Mouse (Mus musculus) stomach, postnatal 0 days (tissue): ENCODE results near the gene Cyb561. TPM values are rescaled to one million over a fixed set of nuclear protein-coding genes. Genes with fewer than 3 reads are reported as not detected.

Experiments used
- ATAC-seq: fragments of 200-750 bp; cut with Nextera tagmentation; 2 replicates; pipeline ENCODE4 v1.8.0; 2017; ENCODE audit not compliant: low FRiP score, low TSS enrichment
- DNase-seq: peaks from one replicate; pipeline ENCODE4 v3.0.0-alpha.2; 2016; ENCODE audit warnings: low spot score
- H3K27ac ChIP-seq: fragments of 300-500 bp; sonication (generic); replicated peaks from 2 replicates; pipeline ENCODE4 v1.5.1; 2014; ENCODE audit warnings: mild to moderate bottlenecking, control low read depth
- H3K27me3 ChIP-seq: fragments of 300-500 bp; sonication (generic); 2 replicates; pipeline ENCODE4 v1.6.1; 2014; ENCODE audit warnings: low read length; ENCODE audit not compliant: control insufficient read depth, insufficient read depth
- H3K36me3 ChIP-seq: fragments of 300-500 bp; sonication (generic); 2 replicates; pipeline ENCODE4 v1.6.1; 2014; ENCODE audit warnings: low read length, mixed read lengths; ENCODE audit not compliant: control insufficient read depth, insufficient read depth
- H3K4me1 ChIP-seq: fragments of 300-500 bp; sonication (generic); replicated peaks from 2 replicates; pipeline ENCODE4 v1.6.1; 2014; ENCODE audit warnings: antibody characterized with exemption; ENCODE audit not compliant: control insufficient read depth, insufficient read depth
- H3K4me2 ChIP-seq: fragments of 300-500 bp; sonication (generic); replicated peaks from 2 replicates; pipeline ENCODE4 v1.6.1; 2014; ENCODE audit warnings: low read depth, mild to moderate bottlenecking, control low read depth, moderate library complexity
- H3K4me3 ChIP-seq: fragments of 300-500 bp; sonication (generic); 2 replicates; pipeline ENCODE4 v1.5.1; 2014; ENCODE audit warnings: low read depth, low read length, control low read depth
- H3K9ac ChIP-seq: fragments of 300-500 bp; sonication (generic); 2 replicates; pipeline ENCODE4 v1.6.1; 2014; ENCODE audit warnings: mild to moderate bottlenecking, low read length, control low read depth, mixed read lengths
- H3K9me3 ChIP-seq: fragments of 300-500 bp; sonication (generic); 2 replicates; pipeline ENCODE4 v1.6.1; 2016; ENCODE audit warnings: low read length; ENCODE audit not compliant: control insufficient read depth
- CTCF ChIP-seq: IDR thresholded peaks from 2 replicates; pipeline ENCODE4 v1.5.1; 2016; ENCODE audit warnings: antibody characterized with exemption, low read depth, mild to moderate bottlenecking, moderate library complexity
- EP300 ChIP-seq: optimal IDR thresholded peaks from 2 replicates; pipeline ENCODE3; 2016; ENCODE audit warnings: antibody characterized with exemption
- WGBS: fragments of 180-500 bp; shearing (Covaris S2); extraction: QIAGEN DNeasy Blood & Tissue Kit; methylation state at CpG from one replicate; pipeline ENCODE4 v1.1.7; 2014; 5-methylcytosine and 5-hydroxymethylcytosine counted together
- polyA plus RNA-seq: library from polyadenylated mRNA; unstranded; fragments of >200 nt; fragmentation: Nextera tagmentation; extraction: Ambion mirVana; gene quantifications from 2 replicates; pipeline ENCODE4 v1.2.1, GENCODE M21; 2015

Gene Cyb561
- polyA plus RNA-seq, 1 experiment from 2014 or later = 56.1 TPM

- Histone ChIP-seq H3K27me3 (no peaks in the 10 kb centered on the region), H3K9me3 (no peaks in the 10 kb centered on the region), H3K27ac (no peak overlapping the region), H3K4me2 (no peak overlapping the region), H3K4me3 (no peak overlapping the region), H3K9ac (no peak overlapping the region), H3K36me3 (peaks cover 17% of the 10 kb centered on the region), H3K4me1 (no peaks in the 10 kb centered on the region)
- ATAC-seq (no peak), DNase-seq (no peak)
- WGBS = 90% methylated on average over 20 of the region's 20 CpGs
- TF ChIP-seq CTCF = no peak
- no peak for TF ChIP-seq EP300
Measured at GRCm38 (mm10) chr11:105922769-105923663, 30.1 kb downstream of the Cyb561 start.

- WGBS = 86% methylated on average over 5 of the region's 5 CpGs
- DNase-seq = no peak
- peaks cover 17% of the 10 kb centered on the region for H3K36me3 ChIP-seq
Measured at GRCm38 (mm10) chr11:105921275-105921674, 31.9 kb downstream of the Cyb561 start.

GRCm38 (mm10) chr11:105920836-105921235 lies 32.3 kb downstream of the Cyb561 start:
- no peaks in the 10 kb centered on the region for H3K9me3 ChIP-seq
- no peak overlapping the region for H3K9ac ChIP-seq
- H3K27me3 ChIP-seq = no peaks in the 10 kb centered on the region
- WGBS = 95% methylated on average over 2 of the region's 2 CpGs
- H3K4me3 ChIP-seq = no peak overlapping the region
- peaks cover 17% of the 10 kb centered on the region for H3K36me3 ChIP-seq
- no peak for ATAC-seq
- no peaks in the 10 kb centered on the region for H3K4me1 ChIP-seq
- TF ChIP-seq EP300 = no peak
- no peak for TF ChIP-seq CTCF
- DNase-seq = no peak
- no peak overlapping the region for H3K4me2 ChIP-seq
- H3K27ac ChIP-seq = no peak overlapping the region

More at GRCm38 (mm10) chr11:105921275-105921674, 31.9 kb downstream of the Cyb561 start:
- Histone ChIP-seq H3K4me2 (no peak overlapping the region), H3K27ac (no peak overlapping the region), H3K4me3 (no peak overlapping the region), H3K27me3 (no peaks in the 10 kb centered on the region), H3K9ac (no peak overlapping the region), H3K9me3 (no peaks in the 10 kb centered on the region), H3K4me1 (no peaks in the 10 kb centered on the region)
- ATAC-seq = no peak
- TF ChIP-seq EP300 = no peak
- no peak for TF ChIP-seq CTCF

- DNase-seq (no peak), ATAC-seq (no peak)
- no peaks in the 10 kb centered on the region for H3K9me3 ChIP-seq
- H3K4me1 ChIP-seq = no peaks in the 10 kb centered on the region
- no peak overlapping the region for H3K9ac ChIP-seq
- no peak overlapping the region for H3K27ac ChIP-seq
- H3K4me3 ChIP-seq = no peak overlapping the region
- H3K36me3 ChIP-seq = peaks cover 17% of the 10 kb centered on the region
- TF ChIP-seq EP300 = no peak
- no peak for TF ChIP-seq CTCF
- H3K27me3 ChIP-seq = no peaks in the 10 kb centered on the region
- 73% methylated on average over 3 of the region's 3 CpGs for WGBS
- H3K4me2 ChIP-seq = no peak overlapping the region
Measured at GRCm38 (mm10) chr11:105920098-105920785, 32.9 kb downstream of the Cyb561 start.

GRCm38 (mm10) chr11:105913580-105913979 lies 39.6 kb downstream of the Cyb561 start:
- H3K4me1 ChIP-seq = no peaks in the 10 kb centered on the region
- no peak overlapping the region for H3K4me3 ChIP-seq
- no peaks in the 10 kb centered on the region for H3K27me3 ChIP-seq
- no peaks in the 10 kb centered on the region for H3K9me3 ChIP-seq
- H3K4me2 ChIP-seq = no peak overlapping the region
- TF ChIP-seq CTCF = no peak
- no peak for TF ChIP-seq EP300
- no peak overlapping the region for H3K9ac ChIP-seq
- no peaks in the 10 kb centered on the region; the same call in 1 of the 2 replicates for H3K36me3 ChIP-seq
- DNase-seq (no peak), ATAC-seq (no peak)
- WGBS = 73% methylated on average over 5 of the region's 5 CpGs
- H3K27ac ChIP-seq = no peak overlapping the region
